Mouse (Mus musculus): ENCODE measurements around the gene B430305J03Rik. TPM values are rescaled to one million over a fixed set of nuclear protein-coding genes. Genes with fewer than 3 reads are reported as not detected.

B430305J03Rik gene
- polyA plus RNA-seq, 1 experiment, result 2.4 TPM

DNA sequence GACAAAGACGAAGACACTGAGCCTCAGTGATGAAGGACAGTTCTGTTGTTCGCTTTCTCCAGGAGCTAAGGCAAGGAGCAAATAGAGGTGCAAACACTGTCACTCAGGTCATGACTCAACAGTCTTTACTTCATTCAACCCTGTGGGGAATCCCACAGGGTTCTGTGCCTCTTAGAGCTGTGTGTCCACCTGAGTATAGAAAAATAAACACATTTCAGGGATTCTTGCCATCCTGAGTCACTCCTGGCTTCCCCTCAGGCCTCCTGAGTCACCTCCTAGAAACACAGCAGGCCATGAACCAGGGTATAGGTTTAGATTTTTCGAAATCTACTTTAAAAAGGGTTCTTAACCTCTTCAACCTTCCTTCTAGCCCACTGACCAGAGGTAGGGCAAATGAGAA lies 29.6 kb upstream of the B430305J03Rik start:
- Histone ChIP-seq H3ac (ENCODE audit: control insufficient read depth, insufficient read length) (no peak overlapping the region), H3K79me2 (ENCODE audit: control insufficient read depth, insufficient read depth) (no peaks in the 10 kb centered on the region), H3K27me3 (ENCODE audit: control insufficient read depth, insufficient read depth, insufficient read length) (no peaks in the 10 kb centered on the region), H3K4me3 (no peak overlapping the region), H3K36me3 (ENCODE audit: control insufficient read depth, insufficient read depth) (no peaks in the 10 kb centered on the region), H3K4me2 (ENCODE audit: low read depth) (no peak overlapping the region)
- no peak for TF ChIP-seq REST (IDR thresholded peaks at IDR 0.05; ENCODE audit: insufficient read depth, insufficient read length)
- TF ChIP-seq CEBPB (IDR thresholded peaks at IDR 0.05; ENCODE audit: insufficient read depth, poor library complexity, severe bottlenecking), result no peak
- TF ChIP-seq MYOD1 (IDR thresholded peaks at IDR 0.05; ENCODE audit: control insufficient read depth in 1 of 3, insufficient read length in 2 of 3, low read depth in 2 of 3), result no peak
- no peak for TF ChIP-seq E2F4 (IDR thresholded peaks at IDR 0.05; ENCODE audit: insufficient read depth)
- TF ChIP-seq MYOG (IDR thresholded peaks at IDR 0.05; ENCODE audit: control insufficient read depth in 1 of 3, insufficient read depth in 1 of 3, insufficient read length in 2 of 3, low read depth in 2 of 3), result no peak
- no peak for TF ChIP-seq SRF (IDR thresholded peaks at IDR 0.05; ENCODE audit: control insufficient read depth, insufficient read length, low read depth)
- TF ChIP-seq TCF3 (IDR thresholded peaks at IDR 0.05; ENCODE audit: insufficient read length, low read depth), result no peak
- no peak for TF ChIP-seq MAX (IDR thresholded peaks at IDR 0.05; ENCODE audit: low read depth)
- no peak for TF ChIP-seq POLR2A (IDR thresholded peaks at IDR 0.05; ENCODE audit: insufficient read length, low read depth)
- TF ChIP-seq USF1 (IDR thresholded peaks at IDR 0.05; ENCODE audit: low read depth), result no peak
- TF ChIP-seq POLR2AphosphoS2 (IDR thresholded peaks at IDR 0.05; ENCODE audit: insufficient read length, low read depth), result no peak
- TF ChIP-seq TCF12 (IDR thresholded peaks at IDR 0.05; ENCODE audit: insufficient read depth, poor library complexity, severe bottlenecking), result no peak

DNA sequence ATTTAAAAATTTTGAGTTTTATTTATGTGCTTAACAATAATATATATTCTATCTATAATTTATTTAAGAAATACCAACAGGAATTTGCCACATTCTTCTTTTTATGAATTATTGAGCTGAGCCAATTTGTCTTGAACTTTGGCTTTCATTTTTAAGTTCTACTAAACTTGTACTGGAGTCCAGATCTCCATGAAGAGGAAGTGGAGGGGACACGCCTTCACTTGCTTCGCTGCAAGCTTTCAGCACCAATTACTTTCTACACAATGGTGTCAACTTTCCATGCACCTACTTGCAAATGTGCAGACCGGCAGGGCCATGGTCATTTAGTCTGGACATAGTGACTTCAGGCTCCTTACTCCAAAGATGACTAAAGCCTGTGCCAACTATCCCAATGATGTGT lies 27.8 kb upstream of the B430305J03Rik start:
- H3K4me3 ChIP-seq, result no peak overlapping the region
- no peaks in the 10 kb centered on the region for H3K36me3 ChIP-seq (ENCODE audit: control insufficient read depth, insufficient read depth)
- H3K4me2 ChIP-seq (ENCODE audit: low read depth), result no peak overlapping the region
- no peaks in the 10 kb centered on the region for H3K79me2 ChIP-seq (ENCODE audit: control insufficient read depth, insufficient read depth)
- TF ChIP-seq MYOG (IDR thresholded peaks at IDR 0.05; ENCODE audit: control insufficient read depth in 1 of 3, insufficient read depth in 1 of 3, insufficient read length in 2 of 3, low read depth in 2 of 3) (no peak), TCF3 (IDR thresholded peaks at IDR 0.05; ENCODE audit: insufficient read length, low read depth) (no peak), MYOD1 (IDR thresholded peaks at IDR 0.05; ENCODE audit: control insufficient read depth in 1 of 3, insufficient read length in 2 of 3, low read depth in 2 of 3) (no peak), REST (IDR thresholded peaks at IDR 0.05; ENCODE audit: insufficient read depth, insufficient read length) (no peak), CEBPB (IDR thresholded peaks at IDR 0.05; ENCODE audit: insufficient read depth, poor library complexity, severe bottlenecking) (no peak), MAX (IDR thresholded peaks at IDR 0.05; ENCODE audit: low read depth) (no peak), TCF12 (IDR thresholded peaks at IDR 0.05; ENCODE audit: insufficient read depth, poor library complexity, severe bottlenecking) (no peak), E2F4 (IDR thresholded peaks at IDR 0.05; ENCODE audit: insufficient read depth) (no peak), SRF (IDR thresholded peaks at IDR 0.05; ENCODE audit: control insufficient read depth, insufficient read length, low read depth) (no peak), POLR2AphosphoS2 (IDR thresholded peaks at IDR 0.05; ENCODE audit: insufficient read length, low read depth) (no peak), USF1 (IDR thresholded peaks at IDR 0.05; ENCODE audit: low read depth) (no peak), POLR2A (IDR thresholded peaks at IDR 0.05; ENCODE audit: insufficient read length, low read depth) (no peak)
- no peak overlapping the region for H3ac ChIP-seq (ENCODE audit: control insufficient read depth, insufficient read length)
- no peaks in the 10 kb centered on the region for H3K27me3 ChIP-seq (ENCODE audit: control insufficient read depth, insufficient read depth, insufficient read length)

DNA sequence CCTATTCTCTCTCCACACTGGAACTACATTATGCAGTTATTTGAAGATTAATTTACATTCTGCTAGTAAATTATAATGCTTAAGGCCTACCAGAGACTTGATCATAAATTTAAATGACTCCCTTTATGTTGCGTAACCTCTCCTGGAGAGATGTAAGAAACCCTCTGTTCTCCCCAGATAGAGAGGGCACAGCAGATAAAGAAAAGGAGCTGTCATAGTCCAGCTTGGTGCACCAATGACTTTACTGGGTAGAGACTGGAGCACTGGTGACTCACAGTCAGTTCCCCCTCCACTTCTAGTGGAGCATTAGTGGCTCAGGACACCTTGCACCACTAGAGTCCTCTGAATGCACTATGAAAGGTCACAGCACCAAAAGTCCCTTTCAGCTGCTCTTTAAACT lies 27.1 kb upstream of the B430305J03Rik start:
- Histone ChIP-seq H3ac (ENCODE audit: control insufficient read depth, insufficient read length) (no peak overlapping the region), H3K4me3 (no peak overlapping the region), H3K36me3 (ENCODE audit: control insufficient read depth, insufficient read depth) (no peaks in the 10 kb centered on the region), H3K79me2 (ENCODE audit: control insufficient read depth, insufficient read depth) (no peaks in the 10 kb centered on the region), H3K27me3 (ENCODE audit: control insufficient read depth, insufficient read depth, insufficient read length) (no peaks in the 10 kb centered on the region), H3K4me2 (ENCODE audit: low read depth) (no peak overlapping the region)
- no peak for TF ChIP-seq REST (IDR thresholded peaks at IDR 0.05; ENCODE audit: insufficient read depth, insufficient read length)
- TF ChIP-seq MYOD1 (IDR thresholded peaks at IDR 0.05; ENCODE audit: control insufficient read depth in 1 of 3, insufficient read length in 2 of 3, low read depth in 2 of 3), result no peak
- TF ChIP-seq TCF12 (IDR thresholded peaks at IDR 0.05; ENCODE audit: insufficient read depth, poor library complexity, severe bottlenecking), result no peak
- no peak for TF ChIP-seq USF1 (IDR thresholded peaks at IDR 0.05; ENCODE audit: low read depth)
- TF ChIP-seq MYOG (IDR thresholded peaks at IDR 0.05; ENCODE audit: control insufficient read depth in 1 of 3, insufficient read depth in 1 of 3, insufficient read length in 2 of 3, low read depth in 2 of 3), result no peak
- no peak for TF ChIP-seq POLR2A (IDR thresholded peaks at IDR 0.05; ENCODE audit: insufficient read length, low read depth)
- no peak for TF ChIP-seq POLR2AphosphoS2 (IDR thresholded peaks at IDR 0.05; ENCODE audit: insufficient read length, low read depth)
- TF ChIP-seq E2F4 (IDR thresholded peaks at IDR 0.05; ENCODE audit: insufficient read depth), result no peak

DNA sequence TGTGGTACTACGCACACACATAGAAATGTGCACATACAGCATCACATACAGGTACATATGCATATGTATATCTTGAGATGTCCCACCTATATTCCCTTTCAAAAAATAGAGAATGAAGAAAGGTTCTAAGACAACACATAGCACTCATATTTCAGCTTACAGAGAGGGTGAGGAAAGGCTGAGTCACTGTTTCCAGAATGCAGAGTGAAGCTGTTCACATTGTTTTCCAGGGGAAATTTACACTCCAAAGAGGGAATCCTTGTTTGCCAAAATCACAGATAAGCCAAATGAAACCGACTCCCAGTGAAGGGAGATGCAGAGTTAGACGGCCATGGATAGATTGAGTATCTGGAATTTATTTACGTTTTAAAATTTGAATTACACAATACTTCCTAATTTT lies 25.8 kb upstream of the B430305J03Rik start:
- no peaks in the 10 kb centered on the region for H3K27me3 ChIP-seq (ENCODE audit: control insufficient read depth, insufficient read depth, insufficient read length)
- no peaks in the 10 kb centered on the region for H3K79me2 ChIP-seq (ENCODE audit: control insufficient read depth, insufficient read depth)
- H3K36me3 ChIP-seq (ENCODE audit: control insufficient read depth, insufficient read depth), result no peaks in the 10 kb centered on the region
- no peak overlapping the region for H3K4me2 ChIP-seq (ENCODE audit: low read depth)
- H3ac ChIP-seq (ENCODE audit: control insufficient read depth, insufficient read length), result no peak overlapping the region
- TF ChIP-seq CEBPB (IDR thresholded peaks at IDR 0.05; ENCODE audit: insufficient read depth, poor library complexity, severe bottlenecking), result no peak
- no peak overlapping the region for H3K4me3 ChIP-seq

DNA sequence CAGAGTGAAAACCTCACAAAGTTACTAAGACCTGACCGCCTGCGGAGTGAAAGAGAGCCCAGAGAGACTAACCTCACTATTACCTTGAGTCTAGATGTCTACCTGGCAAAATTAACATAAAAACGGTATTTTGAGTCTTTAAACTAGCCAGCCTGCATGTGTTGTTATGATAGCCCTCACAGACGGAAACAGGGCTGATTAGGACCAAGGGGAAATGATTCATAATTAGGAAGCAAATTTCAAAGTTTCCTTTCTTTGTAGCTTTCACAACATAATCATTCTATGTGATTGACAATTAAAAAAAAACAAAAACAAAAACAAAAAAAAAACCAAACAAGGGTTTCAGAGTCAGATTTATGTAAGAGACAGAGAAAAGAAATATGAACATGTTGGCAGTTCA lies 20.6 kb upstream of the B430305J03Rik start:
- Histone ChIP-seq H3K4me3 (no peak overlapping the region), H3K36me3 (ENCODE audit: control insufficient read depth, insufficient read depth) (no peaks in the 10 kb centered on the region), H3K4me2 (ENCODE audit: low read depth) (no peak overlapping the region), H3K27me3 (ENCODE audit: control insufficient read depth, insufficient read depth, insufficient read length) (no peaks in the 10 kb centered on the region), H3K79me2 (ENCODE audit: control insufficient read depth, insufficient read depth) (no peaks in the 10 kb centered on the region), H3ac (ENCODE audit: control insufficient read depth, insufficient read length) (no peak overlapping the region)
- TF ChIP-seq E2F4 (IDR thresholded peaks at IDR 0.05; ENCODE audit: insufficient read depth), result no peak
- TF ChIP-seq MYOD1 (IDR thresholded peaks at IDR 0.05; ENCODE audit: control insufficient read depth in 1 of 3, insufficient read length in 2 of 3, low read depth in 2 of 3), result no peak
- no peak for TF ChIP-seq TCF3 (IDR thresholded peaks at IDR 0.05; ENCODE audit: insufficient read length, low read depth)
- no peak for TF ChIP-seq SRF (IDR thresholded peaks at IDR 0.05; ENCODE audit: control insufficient read depth, insufficient read length, low read depth)
- TF ChIP-seq POLR2AphosphoS2 (IDR thresholded peaks at IDR 0.05; ENCODE audit: insufficient read length, low read depth), result no peak
- TF ChIP-seq REST (IDR thresholded peaks at IDR 0.05; ENCODE audit: insufficient read depth, insufficient read length), result no peak
- TF ChIP-seq USF1 (IDR thresholded peaks at IDR 0.05; ENCODE audit: low read depth), result no peak
- no peak for TF ChIP-seq POLR2A (IDR thresholded peaks at IDR 0.05; ENCODE audit: insufficient read length, low read depth)
- TF ChIP-seq MAX (IDR thresholded peaks at IDR 0.05; ENCODE audit: low read depth), result no peak
- TF ChIP-seq CEBPB (IDR thresholded peaks at IDR 0.05; ENCODE audit: insufficient read depth, poor library complexity, severe bottlenecking), result no peak
- TF ChIP-seq TCF12 (IDR thresholded peaks at IDR 0.05; ENCODE audit: insufficient read depth, poor library complexity, severe bottlenecking), result no peak
- no peak for TF ChIP-seq MYOG (IDR thresholded peaks at IDR 0.05; ENCODE audit: control insufficient read depth in 1 of 3, insufficient read depth in 1 of 3, insufficient read length in 2 of 3, low read depth in 2 of 3)

Measured in myocyte (in vitro differentiated cells).